Mouse (Mus musculus) adrenal gland, adult 18-20 months (tissue): ENCODE data around the gene Gm43738. TPM values are rescaled to one million over a fixed set of nuclear protein-coding genes. Genes with fewer than 3 reads are reported as not detected.

ENCODE experiments used
- DNase-seq, 2 experiments: peaks; one replicate each; pipeline ENCODE4 v3.0.0; 2021 to 2022; ENCODE audit warnings: low spot score in 2 of 2
- long read RNA-seq, 2 experiments: library from polyadenylated mRNA; stranded (forward); transcript quantifications; one replicate each; pipeline ENCODE4 v2.0.0; 2021
- total RNA-seq, 2 experiments: library from RNA; stranded (reverse); gene quantifications; 1 replicate in 1 of 2; 2 replicates in 1 of 2; pipeline ENCODE4 v1.2.3; 2021

The Gm43738 gene
- total RNA-seq: not detected
- long read RNA-seq, experiment 1, partial matches to known transcripts: 2 of 7 reads
- long read RNA-seq, experiment 1, other reads (novel, unspliced or antisense): 5 of 7 reads
- long read RNA-seq, experiment 2, partial matches to known transcripts: 2 of 4 reads
- long read RNA-seq, experiment 2, other reads (novel, unspliced or antisense): 2 of 4 reads

- DNase-seq: peak in 1 of 2 experiments; percentile 47
Observed at GRCm38 (mm10) chr3:89100811-89101210, at the start of gene Gm43738. Gene Gm43738, minus strand, starts transcription at chr3:89101099.

DNA sequence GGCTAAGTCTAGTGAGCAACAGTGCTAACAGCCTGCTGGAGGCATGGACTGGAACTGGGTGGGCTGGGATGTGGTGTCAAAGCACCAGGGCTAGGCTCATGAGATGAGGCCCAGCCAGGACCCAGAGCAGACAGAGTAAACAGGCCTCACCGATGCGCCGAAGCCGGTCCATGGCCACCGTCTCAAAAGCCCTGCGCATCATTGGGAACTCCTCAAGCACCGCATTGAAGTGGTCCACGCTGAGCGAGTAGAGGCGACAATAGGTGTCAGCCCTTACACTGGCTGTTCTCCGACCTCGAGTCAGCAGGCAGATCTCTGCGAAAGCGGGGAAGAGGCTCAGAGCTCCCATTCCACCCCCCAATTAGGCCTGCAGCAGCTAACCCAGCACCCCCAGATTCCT is 47.7 kb upstream of the Gm43738 start:
- DNase-seq: no peak

DNA sequence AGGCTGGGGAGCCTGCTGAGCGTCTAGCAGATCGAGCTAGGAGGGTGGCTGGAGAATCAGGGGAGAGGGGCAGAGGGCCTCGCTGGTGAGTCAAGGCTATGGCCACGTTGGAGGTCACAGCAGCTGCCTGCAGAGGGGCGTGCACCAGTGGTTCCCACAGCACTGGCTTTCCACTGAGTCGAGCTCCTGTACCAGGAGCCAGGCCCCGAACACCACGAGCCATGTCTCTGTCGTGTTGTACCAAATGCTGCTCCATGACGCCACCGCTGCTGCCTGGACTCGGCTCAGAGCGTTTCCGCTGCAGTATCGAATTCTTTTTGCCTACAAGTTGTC is 47.0 kb upstream of the Gm43738 start:
- DNase-seq: no peak

- no peak for DNase-seq
Observed at GRCm38 (mm10) chr3:89147101-89147978, 46.4 kb upstream of the Gm43738 start.

- DNase-seq: no peak
Observed at GRCm38 (mm10) chr3:89145566-89145965, 44.7 kb upstream of the Gm43738 start.

DNA sequence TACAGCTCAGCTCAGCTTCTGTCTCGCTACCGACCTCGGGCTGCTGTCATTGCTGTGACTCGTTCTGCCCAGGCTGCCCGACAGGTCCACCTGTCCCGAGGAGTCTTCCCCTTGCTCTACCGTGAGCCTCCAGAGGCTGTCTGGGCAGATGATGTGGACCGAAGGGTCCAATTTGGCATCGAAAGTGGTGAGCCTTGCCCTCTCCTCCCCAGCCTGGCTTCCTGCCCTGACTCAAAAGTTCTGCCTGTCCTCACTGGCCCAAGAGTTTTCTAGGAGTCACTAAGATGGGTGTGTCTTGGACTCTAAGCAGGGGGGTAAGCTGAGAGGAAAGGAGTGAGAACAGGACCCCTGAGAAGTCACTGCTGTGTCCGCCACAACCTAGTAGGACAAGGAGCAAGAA is 43.9 kb upstream of the Gm43738 start:
- DNase-seq: no peak

- no peak for DNase-seq
Observed at GRCm38 (mm10) chr3:89136365-89136764, 35.5 kb upstream of the Gm43738 start.

DNA sequence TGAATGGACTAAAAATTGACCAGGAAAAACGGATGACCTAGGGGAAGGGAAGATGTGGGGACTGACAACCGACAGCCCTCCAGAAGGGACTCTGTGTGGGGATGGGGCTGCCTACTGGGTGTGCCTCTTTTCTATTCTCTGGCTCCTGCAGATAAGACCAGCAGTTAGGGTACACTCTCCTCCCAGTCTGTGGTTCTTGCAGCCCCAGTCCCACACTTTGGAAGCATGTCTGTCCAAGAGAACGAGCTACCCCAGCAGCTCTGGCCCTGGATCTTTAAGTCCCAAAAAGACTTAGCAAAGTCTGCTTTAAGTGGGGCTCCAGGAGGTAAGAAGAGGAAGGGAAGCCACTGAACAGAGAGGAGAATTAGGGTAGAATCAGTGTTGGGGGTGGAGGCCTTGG is 35.1 kb upstream of the Gm43738 start, which contains the start of gene Pklr:
Gene Pklr (plus strand): TSS at position 185 of the 400 bp plus-strand sequence.
- DNase-seq: no peak

DNA sequence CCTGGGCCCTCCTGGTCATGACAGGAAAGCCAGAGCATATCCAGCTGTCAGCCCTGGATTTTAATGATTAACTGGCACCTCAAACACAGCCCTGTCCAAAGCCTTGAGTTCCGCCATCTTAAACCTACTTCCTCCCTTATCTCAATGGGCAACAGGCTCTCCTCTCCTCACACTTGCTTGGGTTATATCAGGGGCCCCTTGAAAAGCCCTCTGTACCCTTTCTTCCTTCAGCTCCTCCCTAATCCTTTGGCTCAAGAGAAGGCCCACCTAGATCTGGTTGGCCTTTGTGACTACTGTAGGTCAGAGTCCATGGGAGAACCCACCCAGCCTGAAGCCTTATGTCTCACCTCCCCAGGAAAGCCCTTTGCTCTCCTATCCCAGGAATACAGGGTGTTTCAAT is 32.9 kb upstream of the Gm43738 start:
- DNase-seq: no peak

DNA sequence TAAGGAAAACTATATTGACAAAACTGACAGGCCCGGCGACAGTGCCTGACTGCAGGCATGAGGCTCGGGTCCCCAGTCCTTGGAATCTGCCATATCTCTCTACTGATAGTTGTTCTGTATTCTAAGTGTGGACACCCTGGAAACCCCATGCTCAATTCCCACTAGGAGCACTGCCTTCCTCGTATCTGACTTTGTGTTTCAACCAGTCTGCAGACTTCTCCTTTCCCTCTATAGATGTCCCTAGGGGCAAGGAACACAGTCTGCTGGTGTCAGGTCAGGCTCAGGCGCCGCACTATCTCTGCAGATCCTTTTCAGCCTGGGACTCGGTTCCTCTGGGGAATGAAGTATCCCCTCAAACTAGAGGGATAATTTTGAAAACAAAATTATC is 32.2 kb upstream of the Gm43738 start:
- no peak for DNase-seq

GRCm38 (mm10) chr3:89132285-89133062 is 31.6 kb upstream of the Gm43738 start:
- DNase-seq: peak; percentile 40 to 51

GRCm38 (mm10) chr3:89131816-89132215 is 30.9 kb upstream of the Gm43738 start:
- DNase-seq: no peak

DNA sequence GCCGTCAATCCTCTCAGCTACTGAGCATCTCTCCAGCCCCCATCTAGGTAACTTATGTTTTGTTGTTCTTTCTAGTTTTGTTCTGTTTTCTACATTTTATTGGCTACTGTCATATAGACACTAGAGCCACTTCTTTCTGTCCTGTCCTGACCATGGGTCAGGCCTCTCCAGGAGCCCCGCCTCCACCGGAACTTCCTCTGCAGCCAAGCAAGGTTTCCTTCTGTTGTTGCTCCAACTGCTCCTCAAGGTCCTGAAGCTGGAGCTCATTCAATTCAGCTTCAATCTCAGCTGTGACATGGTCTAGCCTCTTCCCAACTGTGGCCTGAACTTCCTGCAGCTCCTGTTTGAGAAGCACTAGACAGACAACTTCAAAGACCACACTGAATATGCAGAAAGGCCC is 29.0 kb upstream of the Gm43738 start:
- no peak for DNase-seq

DNA sequence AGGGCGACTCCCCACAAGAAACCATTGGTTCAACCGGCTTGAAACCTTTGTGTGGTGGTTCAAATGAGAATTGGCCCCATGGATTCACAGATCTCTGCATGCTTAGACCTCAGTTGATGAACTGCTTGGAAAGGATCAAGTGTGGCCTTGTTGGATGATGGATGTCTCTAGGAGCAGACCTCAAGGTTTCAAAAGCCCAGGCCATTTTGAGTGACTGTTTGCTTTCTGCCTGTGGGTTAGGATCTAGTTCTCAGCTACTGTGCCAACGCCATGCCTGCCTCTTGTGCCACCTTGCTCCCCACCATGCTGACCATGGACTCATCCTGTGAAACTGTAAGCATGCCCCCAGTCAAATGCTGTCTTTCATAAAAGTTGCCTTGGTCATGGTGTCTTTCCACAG is 25.1 kb upstream of the Gm43738 start:
- DNase-seq: no peak

- peak in 1 of 2 experiments; percentile 37 for DNase-seq
Observed at GRCm38 (mm10) chr3:89124241-89124640, 23.3 kb upstream of the Gm43738 start.

DNA sequence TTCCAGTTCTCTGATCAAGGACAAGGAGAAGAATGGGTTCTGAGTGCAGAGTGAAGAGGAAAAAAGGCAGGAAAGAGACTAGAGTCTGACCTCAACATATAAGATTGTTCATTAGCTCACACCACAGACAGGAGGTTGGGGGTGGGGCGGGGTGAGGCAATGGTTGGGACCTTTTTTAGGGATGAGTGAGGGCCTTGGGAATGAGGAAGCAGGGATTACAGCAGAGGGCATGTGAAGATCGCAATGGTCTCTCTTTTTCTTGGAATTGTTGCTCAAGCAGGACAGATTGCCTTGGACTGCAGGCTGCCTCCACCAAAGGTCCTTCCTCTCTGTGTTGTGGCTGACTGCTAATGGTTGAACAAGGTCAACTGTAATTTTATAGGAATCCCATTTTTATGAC is 22.4 kb upstream of the Gm43738 start:
- DNase-seq: peak; percentile 38 to 62

DNA sequence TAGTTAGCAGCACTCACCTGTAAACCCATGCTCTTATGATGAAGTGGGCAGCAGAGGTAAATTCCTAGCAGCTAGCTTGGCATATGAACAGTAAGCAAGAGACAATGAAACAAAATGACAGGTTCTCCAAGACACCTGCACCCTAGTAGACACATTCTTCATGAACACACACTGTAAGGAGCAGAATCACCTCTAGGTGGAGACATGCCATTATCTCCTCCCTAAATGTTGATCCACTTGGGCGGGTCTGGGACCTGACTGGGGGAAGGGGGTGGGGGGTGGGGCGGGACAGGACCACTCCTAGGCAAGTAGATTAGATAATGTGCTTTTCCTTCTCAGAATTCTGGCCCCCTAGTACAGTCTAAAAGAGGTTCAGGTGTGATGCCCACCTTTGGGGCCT is 14.6 kb upstream of the Gm43738 start:
- no peak for DNase-seq

GRCm38 (mm10) chr3:89113058-89113457 is 12.2 kb upstream of the Gm43738 start:
- no peak for DNase-seq

DNA sequence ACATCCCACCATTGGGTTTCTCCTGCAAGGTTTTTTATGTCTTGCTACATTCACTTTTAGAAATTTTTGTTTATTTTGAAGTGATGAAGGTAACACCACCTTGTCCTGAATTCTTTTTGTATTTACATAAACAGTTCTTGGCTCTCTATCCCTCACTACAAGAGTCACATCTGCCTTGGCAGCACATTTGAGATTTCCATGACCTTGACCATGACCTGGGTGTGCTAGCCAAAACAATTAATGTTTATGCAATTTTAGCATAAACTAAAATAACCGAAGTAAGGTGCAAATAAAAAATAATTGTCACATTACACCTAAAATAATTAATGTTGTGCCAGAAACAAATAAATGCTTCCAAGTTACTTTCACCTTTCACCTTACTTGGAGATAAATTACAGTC is 7.2 kb upstream of the Gm43738 start:
- no peak for DNase-seq

GRCm38 (mm10) chr3:89107545-89107944 is 6.6 kb upstream of the Gm43738 start:
- no peak for DNase-seq

DNA sequence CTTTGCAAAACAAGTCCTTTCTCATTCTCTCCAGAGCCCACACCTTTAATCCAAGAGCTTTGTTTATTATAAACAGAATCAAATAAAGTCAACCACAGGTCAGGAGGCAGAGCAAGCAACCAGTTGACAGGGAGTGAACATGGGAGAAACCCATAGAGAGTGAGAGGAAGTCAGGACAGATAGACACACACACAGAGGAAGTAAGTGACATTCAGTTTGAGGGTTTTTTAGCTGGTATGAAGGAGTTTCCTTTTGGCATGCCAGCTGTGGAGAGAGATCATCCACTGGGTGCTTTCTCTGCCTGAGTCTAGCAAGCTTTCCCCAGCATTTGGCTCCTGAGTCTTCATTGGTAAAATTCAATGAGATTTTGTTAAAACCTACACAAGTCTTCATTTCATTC is 6.0 kb upstream of the Gm43738 start:
- no peak for DNase-seq

- DNase-seq: no peak
Observed at GRCm38 (mm10) chr3:89103291-89103595, 2.3 kb upstream of the Gm43738 start.
